Mouse (Mus musculus) layer of hippocampus, postnatal 36 days (tissue): Measurements from ENCODE around the gene F12. TPM values are rescaled to one million over a fixed set of nuclear protein-coding genes. Genes with fewer than 3 reads are reported as not detected.
A peak's percentile ranks its signal among the peaks of the same experiment; 100 is the strongest.

Source experiments
- DNase-seq, 2 experiments: peaks; one replicate each; pipeline ENCODE4 v3.0.0; 2022
- total RNA-seq, 2 experiments: library from RNA; stranded (reverse); gene quantifications; 2 replicates each; pipeline ENCODE4 v1.2.3; 2021

Gene F12
- under 1 TPM; 0.32 to 0.71 TPM for total RNA-seq

DNA sequence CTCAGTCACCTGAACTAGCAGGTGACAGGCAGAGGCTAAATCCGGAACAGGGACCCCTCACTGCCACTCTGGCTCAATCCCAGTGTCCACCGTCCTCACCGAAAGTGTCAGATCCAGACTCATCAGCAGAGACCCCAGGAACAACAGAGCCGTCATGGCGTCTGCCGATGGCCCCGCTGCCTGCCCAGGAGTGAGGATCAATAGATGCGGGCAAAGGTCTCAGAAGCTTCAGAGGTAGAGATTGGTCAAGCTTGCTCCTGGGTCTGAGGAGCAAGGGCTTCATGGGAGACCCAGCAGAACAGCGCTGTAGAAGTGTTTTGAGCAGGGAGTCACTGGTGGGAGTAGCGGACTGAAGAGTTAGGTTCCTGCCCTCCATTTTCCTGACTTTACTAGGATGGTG is at the start of gene F12:
F12 (minus strand) TSS at position 181 of the 400 bp plus-strand sequence.
- DNase-seq: no peak

DNA sequence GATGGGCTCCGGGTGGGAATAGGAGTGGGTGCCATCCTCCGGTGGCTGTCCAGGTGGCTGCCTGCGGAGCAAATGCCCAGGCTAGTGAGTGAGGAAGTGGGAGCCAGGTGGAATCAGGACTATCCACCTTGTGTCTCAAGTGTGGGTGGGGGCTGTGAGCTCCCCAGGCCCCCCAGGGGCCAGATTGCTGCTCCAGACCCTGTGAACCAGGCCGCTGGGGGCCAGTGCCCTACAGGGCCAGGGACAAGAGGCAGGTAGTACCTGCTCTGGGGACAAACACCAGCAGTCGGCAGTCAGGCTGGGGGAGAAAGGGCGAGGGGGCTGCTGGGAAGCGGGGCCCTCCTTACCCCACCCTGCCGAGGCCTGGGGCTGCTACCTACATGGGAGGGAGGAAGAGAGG is 49.7 kb upstream of the F12 start:
- DNase-seq: no peak

DNA sequence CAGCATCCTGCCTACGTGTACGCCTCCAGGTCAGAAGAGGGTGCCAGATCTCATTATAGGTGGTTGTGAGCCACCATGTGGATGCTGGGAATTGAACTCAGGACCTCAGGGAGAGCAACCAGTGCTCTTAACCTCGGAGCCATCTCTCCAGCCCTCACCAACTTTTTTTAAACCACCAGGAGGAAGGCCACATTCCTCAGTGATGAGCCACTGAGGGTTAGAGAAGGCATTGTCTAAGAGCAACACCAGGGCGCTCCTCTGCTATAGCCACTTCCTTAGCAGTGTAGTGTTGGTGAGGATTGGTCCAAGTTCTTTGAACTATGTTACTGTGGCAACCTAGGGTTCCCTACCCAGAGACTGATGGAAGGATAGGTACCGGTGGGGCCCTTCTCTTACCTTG is 49.2 kb upstream of the F12 start:
- DNase-seq: no peak

DNA sequence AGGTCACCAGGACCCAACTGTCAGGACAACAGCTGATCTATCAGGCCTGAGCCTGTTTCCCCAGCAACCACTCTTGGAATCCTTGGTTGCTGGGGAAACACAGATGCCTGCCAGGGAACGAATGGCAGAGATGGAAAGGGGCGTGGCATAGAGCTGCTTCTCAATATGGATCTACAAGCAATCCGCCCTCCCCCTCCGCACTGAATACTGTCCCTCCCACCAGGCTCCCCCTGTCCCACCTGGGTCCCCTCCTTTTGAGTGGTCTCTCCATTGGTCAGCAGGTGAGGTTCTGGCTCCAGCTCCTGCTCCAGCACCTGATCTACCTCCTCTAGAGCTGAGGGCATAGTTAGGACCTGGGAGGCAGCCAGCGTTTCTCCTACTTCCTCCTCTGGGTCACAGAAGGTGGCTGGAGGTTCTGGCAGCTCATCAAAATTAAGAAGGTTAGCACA is 48.1 kb upstream of the F12 start:
- peak; percentile 77 to 78 for DNase-seq

DNA sequence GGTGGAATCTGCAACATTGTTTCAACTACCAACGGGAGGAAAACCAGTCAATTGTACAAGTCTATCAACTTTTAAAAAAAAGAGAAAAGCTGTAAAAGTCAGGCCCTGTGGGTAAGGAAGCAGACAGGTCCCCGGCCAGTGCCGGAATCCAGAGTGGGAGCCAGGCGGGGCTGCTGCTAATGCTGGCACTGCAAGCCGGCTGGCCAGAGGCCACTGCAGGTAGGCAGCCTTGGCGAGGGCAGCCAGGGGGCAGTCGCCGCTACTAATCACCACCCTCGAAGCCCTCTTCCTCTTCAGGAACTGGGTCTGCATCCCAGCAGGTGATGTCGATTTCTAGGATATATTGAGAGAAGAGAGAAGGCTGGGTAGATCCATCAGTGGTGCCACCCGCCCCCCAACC is 47.4 kb upstream of the F12 start:
- DNase-seq: peak in 1 of 2 experiments; percentile 33

DNA sequence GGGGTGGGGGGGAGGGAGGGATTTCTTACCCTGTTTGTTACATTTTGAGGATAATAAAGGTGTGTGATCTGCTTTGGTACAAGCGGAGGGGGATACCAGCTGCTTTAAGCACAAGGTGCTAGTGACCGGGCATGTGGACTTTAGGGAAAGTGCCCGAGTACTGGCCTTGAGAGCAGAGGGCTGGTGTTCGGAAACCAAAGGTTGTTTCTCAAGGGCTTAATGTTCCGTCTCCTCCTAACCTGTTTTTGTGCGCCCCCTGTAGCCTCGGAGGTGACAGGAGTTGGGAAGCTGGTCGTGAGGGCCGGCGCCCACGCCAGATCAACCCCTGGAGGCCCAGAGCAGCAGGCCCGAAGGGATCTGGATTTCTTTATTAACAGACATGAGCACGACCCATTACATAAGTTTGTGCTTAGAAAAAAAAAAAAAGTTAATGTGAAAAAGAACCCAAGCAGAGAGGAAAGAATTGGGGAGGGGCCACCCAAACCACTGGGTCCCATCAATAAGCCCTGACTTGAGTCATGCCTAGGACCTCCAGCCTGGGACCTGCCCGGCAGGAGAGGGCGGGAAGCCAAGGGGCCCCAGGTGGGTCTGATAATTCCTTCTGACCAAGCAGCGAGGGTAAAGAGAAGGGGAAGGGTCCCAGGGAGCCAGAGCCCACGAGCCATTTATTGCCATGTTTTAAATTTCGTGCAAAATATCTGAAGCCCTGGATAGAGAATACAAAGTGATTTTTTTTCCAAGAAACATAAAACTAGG is 46.7 kb upstream of the F12 start:
- DNase-seq: no peak

DNA sequence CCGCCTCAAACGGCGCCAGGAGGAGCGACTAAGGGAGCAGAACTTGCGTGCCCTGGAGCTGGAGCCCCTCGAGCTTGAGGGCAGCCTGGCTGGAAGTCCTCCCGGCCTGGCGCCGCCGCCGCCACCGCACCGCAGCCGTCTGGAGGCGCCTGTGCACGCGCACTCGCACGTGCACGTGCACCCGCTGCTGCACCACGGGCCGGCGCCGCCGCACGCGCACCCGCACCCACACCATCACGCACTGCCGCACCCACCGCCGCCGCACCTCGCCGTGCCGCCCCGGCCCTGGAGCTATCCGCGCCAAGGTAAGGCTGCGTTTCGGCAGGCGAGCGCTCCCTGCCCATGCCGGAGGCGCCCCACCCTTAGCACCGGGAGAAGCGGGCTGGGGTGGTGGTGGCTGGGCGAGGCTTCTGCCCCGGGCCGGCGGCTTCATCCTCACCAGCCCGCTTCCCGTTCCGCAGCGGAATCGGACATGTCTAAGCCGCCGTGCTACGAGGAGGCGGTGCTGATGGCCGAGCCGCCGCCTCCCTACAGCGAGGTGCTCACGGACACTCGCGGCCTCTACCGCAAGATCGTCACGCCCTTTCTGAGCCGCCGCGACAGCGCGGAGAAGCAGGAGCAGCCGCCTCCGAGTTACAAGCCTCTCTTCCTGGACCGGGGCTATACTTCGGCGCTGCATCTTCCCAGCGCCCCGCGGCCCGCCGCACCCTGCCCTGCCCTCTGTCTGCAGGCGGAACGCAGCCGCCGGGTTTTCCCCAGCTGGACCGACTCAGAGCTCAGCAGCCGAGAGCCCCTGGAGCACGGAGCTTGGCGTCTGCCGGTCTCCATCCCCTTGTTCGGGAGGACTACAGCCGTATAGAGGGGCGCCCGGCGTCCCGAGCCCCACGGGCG is 45.8 kb upstream of the F12 start:
- DNase-seq: peak; percentile 65 to 72

DNA sequence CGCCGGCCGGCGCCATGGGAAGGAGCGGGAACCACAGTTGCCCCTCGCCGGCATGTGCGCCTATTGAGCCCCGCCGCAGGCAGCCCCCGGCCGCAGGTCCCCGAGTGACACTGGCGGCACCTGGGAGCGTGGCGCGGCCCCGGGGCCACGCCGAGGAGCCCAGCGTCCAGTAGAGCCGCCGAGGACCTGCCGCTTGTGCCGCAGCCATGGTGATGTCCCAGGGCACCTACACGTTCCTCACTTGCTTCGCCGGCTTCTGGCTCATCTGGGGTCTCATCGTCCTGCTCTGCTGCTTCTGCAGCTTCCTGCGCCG is 45.2 kb upstream of the F12 start:
- no peak for DNase-seq

DNA sequence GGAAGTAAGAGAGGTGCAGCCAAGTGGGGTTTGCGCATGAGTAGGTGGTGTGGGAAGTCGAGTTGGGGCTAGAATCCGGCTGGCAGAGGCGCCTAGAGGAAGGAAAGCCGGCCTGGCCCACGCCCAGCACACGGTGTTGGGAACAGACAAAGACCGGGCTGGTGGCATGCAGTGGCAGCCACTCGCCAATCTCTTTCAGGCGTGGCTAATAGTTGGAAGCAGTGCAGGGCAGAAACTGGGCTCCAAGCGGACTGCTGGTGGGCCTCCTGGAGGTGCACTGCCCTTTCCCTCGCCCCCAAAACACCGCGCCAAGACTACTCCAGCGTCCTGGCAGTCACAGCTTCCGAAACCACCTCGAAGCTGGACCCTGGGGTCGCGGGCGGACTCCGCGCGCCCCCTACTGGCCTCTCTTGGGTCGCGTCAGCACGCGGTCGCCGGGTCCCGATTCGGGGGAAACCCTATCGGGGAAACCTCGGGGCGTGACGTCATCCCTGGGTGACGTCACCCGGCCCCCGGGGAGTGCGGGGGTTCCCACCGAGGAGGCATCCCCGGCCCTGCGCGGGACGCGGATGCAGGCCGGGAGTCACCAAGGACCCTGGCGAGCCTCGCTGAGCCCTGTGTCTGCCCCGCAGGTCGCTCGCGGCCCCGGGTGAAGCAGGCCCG is 44.7 kb upstream of the F12 start:
- DNase-seq: peak; percentile 82 to 83

DNA sequence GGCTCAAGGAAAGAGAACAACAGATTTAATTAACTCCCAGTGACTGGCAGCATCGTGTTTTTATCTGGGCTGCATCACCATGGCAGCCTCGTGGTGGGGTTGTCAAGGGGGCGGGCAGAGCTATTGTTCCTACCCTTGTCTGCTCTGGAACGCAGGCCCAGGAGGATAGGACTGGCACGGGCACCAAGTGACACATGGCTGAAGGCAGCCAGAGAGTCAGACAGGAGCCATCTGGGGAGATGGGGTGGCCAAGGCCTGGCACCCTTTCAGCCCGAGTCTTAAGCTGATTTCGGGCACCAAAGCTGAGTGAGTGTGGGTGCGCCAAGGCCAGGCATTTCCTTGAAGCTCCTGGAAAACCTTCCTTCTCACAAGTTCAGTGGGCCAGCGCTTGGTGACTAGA is 43.8 kb upstream of the F12 start:
- DNase-seq: peak; percentile 74 to 84

DNA sequence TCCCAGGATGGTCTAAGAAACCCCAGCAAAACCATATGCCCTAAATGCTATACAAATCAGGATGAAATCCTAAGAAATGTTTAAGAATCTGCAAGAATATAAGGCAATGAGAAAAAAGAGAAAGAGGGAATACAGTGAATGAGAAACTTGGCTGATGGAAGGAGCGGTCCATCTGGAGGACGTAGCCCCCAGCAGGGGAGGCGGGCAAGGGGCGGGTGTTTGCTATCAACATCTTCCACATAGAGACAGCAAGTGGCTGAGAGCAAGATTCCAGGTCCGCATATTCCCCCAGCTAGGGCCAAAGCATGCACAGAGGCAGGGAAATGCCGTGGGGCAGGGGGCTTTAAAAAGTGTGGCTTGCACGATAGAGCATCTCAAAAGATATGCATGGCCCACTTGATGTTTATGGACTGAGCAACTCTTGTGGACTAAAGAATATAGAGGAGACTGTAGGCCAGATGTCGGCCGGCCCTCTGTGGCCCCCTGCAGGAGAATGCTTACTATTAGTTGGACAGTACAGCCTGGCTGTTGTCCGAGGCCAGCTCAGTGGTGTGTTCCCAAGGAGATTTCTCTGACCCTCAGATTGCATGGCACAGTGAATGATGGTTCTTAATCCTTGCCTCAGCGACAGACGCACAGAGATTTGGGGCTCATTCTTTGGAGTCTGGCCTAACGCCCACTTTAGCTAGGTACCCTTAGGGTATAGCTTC is 42.4 kb upstream of the F12 start:
- DNase-seq: no peak

DNA sequence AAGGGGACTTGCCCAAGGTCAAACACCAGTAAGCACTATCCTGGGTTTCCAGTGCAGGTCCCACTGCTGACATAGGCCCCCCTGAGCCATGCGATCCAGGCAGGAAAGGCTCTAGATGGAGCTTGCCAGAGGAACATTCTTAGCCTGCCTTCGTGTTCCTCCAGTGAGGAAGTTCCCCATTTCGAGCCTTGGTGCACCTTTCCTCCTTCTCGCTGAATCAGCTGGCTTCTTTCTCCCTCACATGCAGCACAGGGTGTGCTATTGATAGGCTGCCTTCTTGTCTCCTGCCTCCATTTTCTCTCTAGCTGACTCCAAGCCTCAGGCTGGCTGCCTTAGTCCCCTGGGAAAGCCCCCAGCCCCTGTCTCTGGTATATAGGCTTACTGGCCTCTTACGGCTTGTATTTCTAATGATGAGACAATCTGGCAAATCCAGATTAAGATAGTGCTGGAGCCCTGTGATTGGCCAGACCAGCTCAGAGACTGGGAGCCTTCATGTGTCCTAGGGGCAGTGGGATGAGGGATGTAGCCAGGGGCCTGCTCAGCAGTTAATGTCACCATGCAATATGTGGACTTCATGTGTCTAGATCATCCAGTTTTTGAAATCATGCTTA is 39.3 kb upstream of the F12 start:
- no peak for DNase-seq

DNA sequence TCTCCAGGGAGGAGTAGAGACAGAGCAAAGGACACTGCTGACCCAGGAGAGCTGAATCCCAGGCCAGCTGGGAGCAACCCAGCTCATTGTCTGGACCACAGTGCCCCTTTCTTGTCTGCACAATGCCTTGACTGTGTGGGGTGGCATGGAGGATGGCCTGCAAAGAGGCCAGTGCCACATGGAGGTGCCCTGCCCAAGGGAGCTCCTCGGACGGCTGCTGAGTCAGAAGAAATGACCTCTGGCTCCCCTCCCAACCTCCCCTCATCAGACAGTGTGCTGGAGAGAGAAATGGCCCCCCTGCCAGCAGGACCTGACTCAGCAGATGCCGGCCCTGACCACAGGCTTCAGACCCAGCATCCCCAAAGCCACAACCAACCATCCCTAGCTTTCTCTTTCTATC is 38.6 kb upstream of the F12 start:
- peak in 1 of 2 experiments; percentile 45 for DNase-seq

DNA sequence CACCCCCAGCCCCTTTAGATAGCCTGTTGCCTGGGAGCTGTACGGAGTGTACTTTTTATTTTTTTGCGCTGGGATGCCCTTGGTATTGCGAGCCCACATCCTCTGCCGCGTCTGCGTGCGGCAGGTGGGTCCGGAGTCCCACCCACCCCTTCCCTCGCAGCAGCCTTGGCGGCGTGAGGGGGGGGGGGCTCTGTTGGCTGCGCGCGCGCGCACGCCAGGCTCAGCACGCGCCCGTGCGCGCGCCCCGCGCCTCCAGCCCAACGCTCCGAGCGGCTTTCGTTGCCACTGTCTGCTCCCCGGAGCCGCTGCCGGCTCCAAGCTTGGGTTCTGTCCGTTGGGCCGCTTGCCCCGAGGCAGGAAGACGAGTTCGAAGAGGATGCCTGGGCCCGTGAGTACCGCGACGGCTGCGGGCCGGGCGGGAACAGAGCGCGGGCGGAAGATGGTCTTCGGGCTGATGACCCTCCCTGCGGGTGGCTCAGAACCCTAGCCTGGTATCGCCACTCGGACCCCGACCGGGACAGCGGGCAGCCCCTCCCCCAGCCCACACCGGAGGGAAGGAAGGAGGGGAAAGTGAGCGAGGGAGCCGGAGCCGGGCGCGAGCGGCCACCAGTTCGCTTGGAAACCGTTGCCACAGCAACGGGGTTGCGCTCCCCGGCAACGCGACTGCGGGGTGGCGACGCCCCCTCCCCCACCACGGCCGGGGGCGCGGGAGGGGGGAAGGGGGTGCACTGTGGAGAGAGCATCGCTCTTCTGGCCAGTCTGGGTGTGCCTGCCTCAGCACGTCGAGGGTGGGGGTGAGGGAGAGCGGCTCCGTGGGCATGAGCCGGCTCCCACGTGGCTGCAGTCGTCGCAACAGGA is 37.7 kb upstream of the F12 start, which contains the start of gene Prr7:
Prr7 (plus strand) TSS at position 241 of the 858 bp plus-strand sequence.
- peak; percentile 75 to 81 for DNase-seq

DNA sequence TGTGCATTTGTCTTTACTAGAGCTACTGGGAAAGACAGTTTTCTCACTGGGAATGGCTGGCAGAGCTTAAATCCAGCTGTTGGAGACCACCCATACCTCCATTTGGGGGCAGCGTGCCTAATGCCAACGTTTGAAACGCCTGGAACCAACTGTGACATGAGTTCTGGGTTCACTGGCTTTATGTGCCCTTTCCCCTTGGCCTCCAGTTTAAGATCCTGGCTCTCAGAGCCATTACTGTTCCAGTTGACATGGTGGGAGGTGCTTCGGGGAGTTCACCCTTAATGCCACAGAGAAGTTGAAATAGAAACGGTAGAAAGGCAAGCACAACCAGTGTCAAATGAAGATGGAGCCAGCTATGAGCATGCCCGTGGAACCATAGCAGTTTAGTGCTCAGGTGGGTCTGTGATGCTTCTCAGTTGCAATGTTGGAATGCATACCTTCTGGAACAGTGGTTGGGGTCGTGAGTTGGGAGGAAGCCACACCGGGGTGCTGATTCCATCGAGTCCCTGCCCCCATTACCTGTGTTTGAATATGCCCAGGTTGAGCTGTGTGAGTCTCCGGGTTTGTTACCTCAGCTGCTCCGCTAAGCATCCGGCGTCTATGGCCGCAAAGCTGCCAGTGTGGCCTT is 36.9 kb upstream of the F12 start:
- no peak for DNase-seq

DNA sequence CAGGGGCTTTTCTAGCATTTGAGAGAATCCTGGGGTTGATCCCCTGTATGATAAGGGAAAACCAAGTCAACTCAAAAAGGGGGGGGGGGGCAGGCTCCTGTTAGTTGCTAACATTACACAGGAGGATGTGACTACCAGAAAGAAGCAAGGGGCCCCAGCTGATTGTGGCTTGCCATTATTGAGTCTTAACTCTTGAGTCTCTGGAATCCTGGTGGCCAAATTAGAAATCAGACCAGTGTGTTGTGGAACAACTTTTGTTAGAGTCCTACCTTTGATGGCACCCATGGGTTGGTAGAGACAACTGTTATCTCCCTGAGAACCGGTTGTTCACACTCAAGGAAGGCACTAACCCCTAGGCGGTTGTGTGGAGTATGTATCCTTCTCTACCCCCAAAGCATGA is 36.4 kb upstream of the F12 start:
- no peak for DNase-seq

DNA sequence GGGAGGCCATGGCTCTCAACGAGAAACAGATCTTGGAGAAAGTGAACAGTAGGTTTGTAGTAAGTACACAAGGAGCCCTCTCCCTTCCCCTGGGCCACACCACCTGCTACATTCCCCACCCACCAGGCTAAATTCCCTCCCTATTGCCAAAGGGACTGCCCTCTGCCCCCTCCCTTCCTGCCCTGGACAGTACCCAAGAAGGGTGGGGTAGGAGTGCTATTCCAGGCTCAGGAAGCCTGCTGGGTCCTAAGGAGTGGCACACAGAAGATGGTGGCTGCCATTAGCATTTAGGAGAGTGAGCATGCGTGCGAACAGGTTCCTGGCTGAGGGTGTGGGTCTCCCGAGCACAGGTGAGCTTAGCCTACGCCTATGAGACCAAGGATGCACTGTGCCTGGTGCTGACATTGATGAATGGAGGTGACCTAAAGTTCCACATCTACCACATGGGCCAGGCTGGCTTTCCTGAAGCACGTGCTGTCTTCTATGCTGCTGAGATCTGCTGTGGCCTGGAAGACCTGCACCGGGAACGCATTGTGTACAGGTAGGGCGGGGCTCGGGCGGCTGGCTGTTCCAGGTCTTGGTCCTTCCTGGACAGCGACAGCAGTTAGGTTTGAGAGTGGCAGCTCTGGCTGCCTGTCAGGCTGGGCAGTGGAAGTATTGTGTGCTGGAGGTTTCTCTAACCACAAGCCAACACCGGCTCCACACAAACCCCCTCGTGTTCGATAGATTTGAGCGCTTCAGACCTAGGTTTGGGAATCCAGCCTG is 25.4 kb upstream of the F12 start:
- no peak for DNase-seq

DNA sequence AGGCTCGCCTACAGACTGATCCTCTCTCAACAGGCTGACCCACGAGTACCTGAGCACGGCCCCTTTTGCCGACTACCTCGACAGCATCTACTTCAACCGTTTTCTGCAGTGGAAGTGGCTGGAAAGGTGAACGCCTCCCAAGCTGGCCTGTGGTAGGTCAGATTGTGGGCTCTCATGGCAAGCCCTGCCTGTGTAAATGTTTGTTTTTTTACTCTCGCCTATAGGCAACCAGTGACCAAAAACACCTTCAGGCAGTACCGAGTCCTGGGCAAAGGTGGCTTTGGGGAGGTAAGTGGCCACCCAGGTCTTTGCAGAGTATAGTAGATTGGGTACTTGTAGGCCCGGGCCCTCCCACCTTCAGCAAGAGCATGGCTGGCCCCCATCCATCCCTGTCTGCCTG is 24.7 kb upstream of the F12 start:
- no peak for DNase-seq

DNA sequence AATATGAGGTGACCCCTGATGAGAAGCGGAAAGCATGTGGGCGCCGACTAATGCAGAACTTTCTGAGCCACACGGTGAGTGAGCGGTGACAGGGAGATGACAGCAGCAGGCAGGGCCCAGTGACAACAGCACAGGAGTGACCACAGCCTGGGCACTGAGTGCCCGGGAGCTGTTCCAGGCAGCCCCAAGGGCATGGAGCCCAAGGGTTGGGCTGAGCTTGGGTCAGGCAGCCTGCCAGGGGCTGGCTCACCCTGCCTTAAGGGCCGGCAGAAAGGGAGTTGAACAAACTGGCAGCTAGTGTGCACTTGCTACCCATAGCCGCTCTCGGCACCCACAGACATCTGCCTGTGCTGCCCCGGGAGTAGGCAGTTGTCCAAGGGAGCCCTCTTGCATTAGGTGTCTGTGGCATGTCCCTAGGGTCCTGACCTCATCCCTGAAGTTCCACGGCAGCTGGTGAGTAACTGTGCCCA is 24.0 kb upstream of the F12 start:
- DNase-seq: peak; percentile 60 to 66
